Mouse (Mus musculus): ENCODE measurements around the gene Nrm.

DNA sequence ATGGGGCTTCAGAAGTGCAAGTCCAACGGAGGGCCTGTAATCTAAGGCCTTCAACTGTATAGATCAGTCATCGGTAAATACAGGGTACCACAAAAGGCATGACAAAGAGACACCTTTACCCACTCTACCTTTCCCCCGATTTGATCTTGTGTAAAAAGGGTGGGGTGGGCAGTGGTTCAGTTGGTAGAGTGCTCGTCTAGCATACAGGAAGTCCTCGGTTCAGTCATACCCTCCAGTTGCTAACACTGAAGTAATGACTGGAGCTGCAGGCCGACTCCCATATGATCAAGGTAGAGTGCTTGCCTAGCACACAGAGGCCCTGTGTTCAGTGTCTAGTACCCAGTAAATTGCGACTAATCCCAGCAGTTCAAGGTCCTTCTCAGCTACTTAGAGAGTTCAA is 47.5 kb upstream of the Nrm start:
- TF ChIP-seq MAFK (IDR thresholded peaks at IDR 0.05; ENCODE audit: insufficient read depth, low read depth, low read length) (no peak), ZC3H11A (IDR thresholded peaks at IDR 0.05; ENCODE audit: borderline replicate concordance, low read depth, low read length) (no peak), ZNF384 (IDR thresholded peaks at IDR 0.05; ENCODE audit: low read depth, low read length) (no peak)
